ENCODE assay signal across 28 mouse cellular contexts in the genomic region with DNA sequence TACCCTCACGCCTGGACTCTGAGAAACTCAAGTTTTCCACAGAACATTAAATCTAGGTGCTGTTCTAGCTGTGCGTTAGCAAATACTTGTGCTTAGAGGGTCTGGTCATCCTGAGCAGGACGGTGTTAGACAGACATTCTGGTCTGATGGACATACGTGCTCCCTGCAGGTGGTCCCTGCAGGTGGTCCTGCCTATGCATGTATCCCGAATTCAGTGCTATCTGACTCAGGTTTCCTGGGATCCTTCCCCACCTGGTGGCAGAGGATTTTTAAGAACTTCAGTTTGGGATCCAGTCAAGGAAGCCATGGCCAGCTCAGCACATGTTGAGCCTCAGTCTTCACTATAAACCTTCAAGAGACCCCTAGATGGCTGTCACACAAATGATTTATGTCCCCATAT. TPM values are rescaled to one million over a fixed set of nuclear protein-coding genes. Genes with fewer than 3 reads are reported as not detected.
A peak's percentile ranks its signal among the peaks of the same experiment; 100 is the strongest.
DNase-seq lines count a peak whose midpoint lies in the region; ATAC-seq and TF ChIP-seq lines count a peak whose summit lies in the region.
"Had no signal": no experiment of that assay in that cellular context is flagged by ENCODE, and none has a peak within 500 bp of the region (broad histone marks: within the 10 kb centered on the region; RNA-seq: fewer than 3 reads in every experiment).

No protein-coding gene starts in this region.

- H3K4me2 ChIP-seq in forebrain, postnatal 0 days (ENCODE audit: low read depth), result no peak overlapping the region
- H3K4me2 ChIP-seq in forebrain, embryonic 12.5 days, result no peak overlapping the region
- H3K4me2 ChIP-seq in heart, postnatal 0 days (ENCODE audit: low read depth, low read length), result no peak overlapping the region
- H3K4me2 ChIP-seq: embryonic facial prominence, embryonic 13.5 days; forebrain, embryonic 13.5 days; heart, embryonic 11.5 days; heart, embryonic 15.5 days; hindbrain, embryonic 12.5 days; hindbrain, embryonic 15.5 days had no signal

- intact Hi-C loops in heart, postnatal 36 days (cut with DNase I), result no loop called here
- intact Hi-C loops in left cerebral cortex, postnatal 4 days (cut with DNase I), result loop anchor here (10.0 kb wide), 1 partner anchor 411 kb away; no protein-coding TSS in a partner anchor
- intact Hi-C loops in left cerebral cortex, postnatal 36 days (cut with DNase I), result loop anchor here (10.0 kb wide), 4 partner anchors 189 to 521 kb away; a partner anchor contains a TSS

- ATAC-seq in forebrain, postnatal 0 days, result no peak
- ATAC-seq in forebrain, embryonic 12.5 days (ENCODE audit: low FRiP score), result no peak
- no peak for ATAC-seq in heart, postnatal 0 days (ENCODE audit: insufficient read depth, low read depth)
- ATAC-seq: activated CD4-positive, CD25-positive, alpha-beta regulatory T cell, adult 4 months; forebrain, embryonic 13.5 days; forebrain, embryonic 16.5 days; inflammation-experienced regulatory T-cells, adult 6 months; intestine, embryonic 16.5 days had no signal

- WGBS in forebrain, postnatal 0 days, result 80% methylated on average over 5 of the region's 5 CpGs
- 73% methylated on average over 5 of the region's 5 CpGs for WGBS in forebrain, embryonic 12.5 days
- 73% methylated on average over 5 of the region's 5 CpGs for WGBS in heart, postnatal 0 days

- H3K4me3 ChIP-seq in forebrain, postnatal 0 days (ENCODE audit: low read depth, low read length), result no peak overlapping the region
- no peak overlapping the region for H3K4me3 ChIP-seq in forebrain, embryonic 12.5 days (replicated peaks)
- no peak overlapping the region for H3K4me3 ChIP-seq in heart, postnatal 0 days (ENCODE audit: low read depth, low read length)
- H3K4me3 ChIP-seq: embryonic facial prominence, embryonic 10.5 days; embryonic facial prominence, embryonic 13.5 days; erythroblast, embryonic 14.5 days; forebrain, embryonic 13.5 days; gastrocnemius, adult 2 months; heart, adult 2 months; heart, embryonic 15.5 days; hindbrain, embryonic 12.5 days; hindbrain, embryonic 15.5 days had no signal

- H3K4me1 ChIP-seq in forebrain, postnatal 0 days (ENCODE audit: insufficient read depth), result 0 out of 2 replicates have a peak, but pooled peaks cover 6% of the 10 kb centered on the region
- H3K4me1 ChIP-seq in forebrain, embryonic 12.5 days, result peaks cover 17% of the 10 kb centered on the region
- peaks cover 3% of the 10 kb centered on the region; the same call in 1 of the 2 replicates for H3K4me1 ChIP-seq in heart, postnatal 0 days (ENCODE audit: control insufficient read depth, insufficient read depth)

- no peak for DNase-seq in forebrain, postnatal 0 days
- DNase-seq in heart, postnatal 0 days (ENCODE audit: low spot score), result no peak
- no peak for DNase-seq in heart, postnatal 36 days
- DNase-seq in left cerebral cortex, postnatal 4 days, result peak; percentile 26
- DNase-seq in left cerebral cortex, postnatal 36 days (ENCODE audit: low spot score in 2 of 2), result no peak
- DNase-seq: adrenal gland, adult 8-10 months; adrenal gland, postnatal 25 days; cerebellum, adult 11-12 months; cerebellum, adult 8-10 months; cerebellum, postnatal 36 days; embryo, embryonic 11 days; gastrocnemius, adult 2 months; gastrocnemius, postnatal 14 days; heart, adult 2 months; heart, postnatal 14 days had no signal

- no peak overlapping the region for H3K27ac ChIP-seq in forebrain, postnatal 0 days (ENCODE audit: low read depth, low read length)
- no peak overlapping the region for H3K27ac ChIP-seq in forebrain, embryonic 12.5 days
- no peak overlapping the region for H3K27ac ChIP-seq in heart, postnatal 0 days (ENCODE audit: low read depth)
- H3K27ac ChIP-seq: embryonic facial prominence, embryonic 10.5 days; embryonic facial prominence, embryonic 13.5 days; forebrain, embryonic 13.5 days; gastrocnemius, adult 2 months; heart, adult 2 months; heart, embryonic 15.5 days; hindbrain, embryonic 12.5 days; hindbrain, embryonic 15.5 days had no signal

- H3K27me3 ChIP-seq in forebrain, postnatal 0 days (ENCODE audit: insufficient read depth, low read length), result peaks cover 11% of the 10 kb centered on the region
- peaks cover 25% of the 10 kb centered on the region for H3K27me3 ChIP-seq in forebrain, embryonic 12.5 days
- H3K27me3 ChIP-seq in heart, postnatal 0 days (ENCODE audit: control insufficient read depth, insufficient read depth, low read length), result peaks cover 15% of the 10 kb centered on the region

- no peaks in the 10 kb centered on the region for H3K36me3 ChIP-seq in forebrain, postnatal 0 days (ENCODE audit: insufficient read depth)
- no peaks in the 10 kb centered on the region for H3K36me3 ChIP-seq in forebrain, embryonic 12.5 days (replicated peaks)
- H3K36me3 ChIP-seq in heart, postnatal 0 days (replicated peaks; ENCODE audit: control insufficient read depth, insufficient read depth, low read length), result no peaks in the 10 kb centered on the region
- H3K36me3 ChIP-seq: embryonic facial prominence, embryonic 10.5 days; embryonic facial prominence, embryonic 13.5 days; heart, embryonic 15.5 days; hindbrain, embryonic 12.5 days; hindbrain, embryonic 15.5 days had no signal

- TF ChIP-seq CTCF in forebrain, postnatal 0 days (IDR thresholded peaks at IDR 0.05; ENCODE audit: low read depth), result 0 out of 2 replicates have a peak, but pooled peaks have one; percentile 15
- peak; percentile 24; the same call in 1 of the 2 replicates for TF ChIP-seq CTCF in heart, postnatal 0 days (IDR thresholded peaks at IDR 0.05; ENCODE audit: low read depth)

- H3K9ac ChIP-seq in forebrain, postnatal 0 days, result no peak overlapping the region
- H3K9ac ChIP-seq in forebrain, embryonic 12.5 days, result no peak overlapping the region
- H3K9ac ChIP-seq in heart, postnatal 0 days (replicated peaks; ENCODE audit: low read depth, low read length), result no peak overlapping the region
- H3K9ac ChIP-seq: embryonic facial prominence, embryonic 13.5 days; forebrain, embryonic 13.5 days; heart, embryonic 15.5 days; hindbrain, embryonic 12.5 days; hindbrain, embryonic 15.5 days had no signal

- H3K9me3 ChIP-seq in forebrain, postnatal 0 days (ENCODE audit: low read length), result no peaks in the 10 kb centered on the region
- no peaks in the 10 kb centered on the region for H3K9me3 ChIP-seq in forebrain, embryonic 12.5 days
- H3K9me3 ChIP-seq in heart, postnatal 0 days (replicated peaks; ENCODE audit: control insufficient read depth, low read length), result no peaks in the 10 kb centered on the region
- H3K9me3 ChIP-seq: embryonic facial prominence, embryonic 10.5 days; embryonic facial prominence, embryonic 13.5 days; forebrain, embryonic 13.5 days; heart, embryonic 15.5 days; hindbrain, embryonic 12.5 days; hindbrain, embryonic 15.5 days had no signal

- no peak for TF ChIP-seq EP300 in heart, postnatal 0 days (IDR thresholded peaks at IDR 0.05; ENCODE audit: low read depth)

RNA-seq across cellular contexts. Expression of a gene that starts 4.8 kb away (rescaled TPM):
- 26.5 and 32.0 TPM in 2 replicates for total RNA-seq in forebrain, postnatal 0 days (2014; rRNA removed)
- 70.7 and 99.6 TPM in 2 replicates for polyA plus RNA-seq in forebrain, postnatal 0 days (2015; fragmentation: Nextera tagmentation; extraction: Ambion mirVana)
- 56.4 and 63.4 TPM in 2 replicates for polyA plus RNA-seq in forebrain, embryonic 12.5 days (2016; fragmentation: Nextera tagmentation; extraction: Ambion mirVana)
- 48.0 and 55.5 TPM in 2 replicates for total RNA-seq in heart, postnatal 0 days (2014; rRNA removed; ENCODE audit: low replicate concordance)
- polyA plus RNA-seq in heart, postnatal 0 days (2015; fragmentation: Nextera tagmentation; extraction: Ambion mirVana), result 52.7 and 54.8 TPM in 2 replicates
- total RNA-seq in heart, postnatal 36 days (2021), result 100 to 1,000 TPM in 1 of 2 experiments, 10 to 100 TPM in 1; 99.5 to 115 TPM
- 10 to 100 TPM; 47.8 to 57.1 TPM for total RNA-seq in left cerebral cortex, postnatal 4 days (2021)
- 10 to 100 TPM; 46.5 to 49.7 TPM for total RNA-seq in left cerebral cortex, postnatal 36 days (2021)
- polyA plus RNA-seq: activated CD4-positive, CD25-positive, alpha-beta regulatory T cell, adult 4 months; inflammation-experienced regulatory T-cells, adult 6 months had no signal
